Mouse (Mus musculus) testis, adult 2 months (tissue): ENCODE results near the gene Tmem178b.

Experiments
- CTCF ChIP-seq: fragments of 200-500 bp; IDR thresholded peaks from 2 replicates; pipeline ENCODE4 v1.5.1; 2012; ENCODE audit warnings: low read depth, mild to moderate bottlenecking, inconsistent platforms, low read length, moderate library complexity; ENCODE audit not compliant: control insufficient read depth, insufficient read depth, insufficient replicate concordance
- POLR2A ChIP-seq: fragments of 200-500 bp; IDR thresholded peaks from 2 replicates; pipeline ENCODE4 v1.6.1; 2012; ENCODE audit warnings: low read depth, mild to moderate bottlenecking, inconsistent platforms, low read length, moderate library complexity; ENCODE audit not compliant: control insufficient read depth

DNA sequence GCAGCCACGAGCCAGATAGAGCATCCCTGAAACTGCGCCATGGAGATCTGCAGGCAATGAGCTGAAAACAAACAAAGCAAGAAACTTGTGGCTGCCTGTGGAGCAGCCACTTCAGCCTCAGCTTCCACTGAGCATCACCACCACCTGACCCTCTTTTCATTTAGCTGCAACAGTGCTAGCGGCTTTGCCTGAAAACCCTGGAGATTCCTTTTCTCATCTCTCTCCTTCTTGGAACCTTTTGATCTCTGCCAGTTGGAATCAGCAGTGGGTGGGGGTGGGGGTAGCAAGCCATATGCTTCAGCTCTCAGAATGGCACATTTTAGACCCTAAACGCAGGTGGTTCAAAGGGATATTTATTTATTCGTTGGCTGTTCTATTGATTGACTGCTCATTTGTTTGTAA is 218.2 kb downstream of the Tmem178b start:
- TF ChIP-seq CTCF (no peak), POLR2A (no peak)
